In the genomic region with DNA sequence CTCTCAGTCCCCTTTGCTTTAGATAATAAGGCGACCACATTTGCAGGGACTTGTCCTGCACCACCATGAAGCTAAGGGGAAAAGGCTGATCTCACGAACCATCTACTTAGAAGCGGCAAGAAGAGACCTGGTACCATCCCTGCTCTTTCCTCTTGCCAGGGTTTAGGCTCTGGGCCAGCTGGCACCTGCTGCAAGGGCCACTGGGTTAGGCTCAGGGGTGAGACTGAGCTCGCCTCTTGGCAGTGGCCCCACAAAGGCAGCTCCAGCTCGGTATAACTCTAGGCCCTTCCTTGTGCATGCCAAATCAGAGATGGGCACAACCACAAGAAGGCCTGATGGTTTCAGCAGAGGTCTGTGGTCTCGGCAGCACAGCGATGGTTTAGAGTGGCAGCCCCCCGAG, we compare ENCODE assay signal across 10 mouse cellular contexts.
DNase-seq lines count a peak whose midpoint lies in the region; ATAC-seq and TF ChIP-seq lines count a peak whose summit lies in the region.
"Had no signal": no experiment of that assay in that cellular context is flagged by ENCODE, and none has a peak within 500 bp of the region (broad histone marks: within the 10 kb centered on the region; RNA-seq: fewer than 3 reads in every experiment).

No protein-coding gene starts in this region.

- H3K36me3 ChIP-seq in liver, adult 2 months (ENCODE audit: control insufficient read depth, insufficient read depth, low read length): no peaks in the 10 kb centered on the region
- H3K36me3 ChIP-seq in liver, postnatal 0 days (replicated peaks; ENCODE audit: insufficient read depth, low read length): no peaks in the 10 kb centered on the region
- no peaks in the 10 kb centered on the region for H3K36me3 ChIP-seq in heart, embryonic 13.5 days
- H3K36me3 ChIP-seq in hindbrain, embryonic 11.5 days (ENCODE audit: control insufficient read depth, insufficient read depth, low read length): no peaks in the 10 kb centered on the region
- H3K36me3 ChIP-seq: G1E had no signal

- no peak for TF ChIP-seq POLR2A in liver, adult 2 months (IDR thresholded peaks at IDR 0.05; ENCODE audit: extremely low read depth, insufficient read depth, low read length)

- H3K4me1 ChIP-seq in liver, adult 2 months (ENCODE audit: control insufficient read depth, insufficient read depth, low read length): peaks cover 5% of the 10 kb centered on the region
- H3K4me1 ChIP-seq in liver, postnatal 0 days (ENCODE audit: insufficient read depth): no peaks in the 10 kb centered on the region
- peaks cover 88% of the 10 kb centered on the region for H3K4me1 ChIP-seq in heart, embryonic 13.5 days
- no peaks in the 10 kb centered on the region for H3K4me1 ChIP-seq in hindbrain, embryonic 11.5 days (replicated peaks; ENCODE audit: control insufficient read depth, insufficient read depth, low read length)

- H3K4me2 ChIP-seq in liver, postnatal 0 days (ENCODE audit: low read depth, low read length): no peak overlapping the region
- no peak overlapping the region for H3K4me2 ChIP-seq in heart, embryonic 13.5 days
- H3K4me2 ChIP-seq in hindbrain, embryonic 11.5 days (replicated peaks; ENCODE audit: low read depth, low read length): no peak overlapping the region

- 54% methylated on average over 8 of the region's 8 CpGs for WGBS in liver, adult 2 months
- WGBS in liver, postnatal 0 days (ENCODE audit: insufficient replicate concordance): 86% methylated on average over 8 of the region's 8 CpGs
- WGBS in heart, embryonic 13.5 days: 64% methylated on average over 8 of the region's 8 CpGs
- WGBS in hindbrain, embryonic 11.5 days: 94% methylated on average over 8 of the region's 8 CpGs

- H3K9me3 ChIP-seq in liver, postnatal 0 days (ENCODE audit: low read length): no peaks in the 10 kb centered on the region
- H3K9me3 ChIP-seq in heart, embryonic 13.5 days: no peaks in the 10 kb centered on the region
- no peaks in the 10 kb centered on the region for H3K9me3 ChIP-seq in hindbrain, embryonic 11.5 days (ENCODE audit: control insufficient read depth, low read length)

- no peaks in the 10 kb centered on the region for H3K79me2 ChIP-seq in liver, adult 2 months (ENCODE audit: control insufficient read depth, insufficient read depth, low read length)

- TF ChIP-seq EP300 in liver, postnatal 0 days (IDR thresholded peaks at IDR 0.05; ENCODE audit: low read depth): no peak

- no peak overlapping the region for H3K27ac ChIP-seq in liver, adult 2 months (replicated peaks; ENCODE audit: insufficient read depth, low read depth, low read length)
- no peak overlapping the region for H3K27ac ChIP-seq in liver, postnatal 0 days (ENCODE audit: low read depth)
- peak overlapping the region; percentile 78 for H3K27ac ChIP-seq in heart, embryonic 13.5 days (replicated peaks)
- no peak overlapping the region for H3K27ac ChIP-seq in hindbrain, embryonic 11.5 days (ENCODE audit: low read depth, low read length)
- H3K27ac ChIP-seq: kidney, postnatal 0 days had no signal

- DNase-seq in liver, adult 2 months (ENCODE audit: extremely low read depth, low read depth, low spot score): peak; percentile 82
- no peak for DNase-seq in liver, postnatal 0 days
- peak; percentile 82 for DNase-seq in cerebellum, adult 8-10 months
- DNase-seq in ovary, postnatal 10 days (ENCODE audit: low spot score): peak; percentile 41
- no peak for DNase-seq in frontal cortex, postnatal 14 days (ENCODE audit: low spot score in 2 of 2)
- DNase-seq in spleen, postnatal 36 days (ENCODE audit: low spot score in 2 of 2): no peak
- DNase-seq in hindbrain, embryonic 11.5 days (ENCODE audit: low spot score): no peak

- H3K4me3 ChIP-seq in liver, adult 2 months (ENCODE audit: insufficient read depth, low read depth, low read length): no peak overlapping the region
- no peak overlapping the region for H3K4me3 ChIP-seq in liver, postnatal 0 days (ENCODE audit: low read depth, low read length)
- no peak overlapping the region for H3K4me3 ChIP-seq in heart, embryonic 13.5 days
- no peak overlapping the region for H3K4me3 ChIP-seq in hindbrain, embryonic 11.5 days (ENCODE audit: low read depth, low read length)

- H3K27me3 ChIP-seq in liver, adult 2 months (ENCODE audit: control insufficient read depth, insufficient read depth, low read length): no peaks in the 10 kb centered on the region
- H3K27me3 ChIP-seq in liver, postnatal 0 days (ENCODE audit: insufficient read depth, low read length): no peaks in the 10 kb centered on the region
- H3K27me3 ChIP-seq in heart, embryonic 13.5 days (replicated peaks): no peaks in the 10 kb centered on the region
- no peaks in the 10 kb centered on the region for H3K27me3 ChIP-seq in hindbrain, embryonic 11.5 days (ENCODE audit: control insufficient read depth, insufficient read depth, low read length)

- TF ChIP-seq CTCF in liver, adult 2 months (IDR thresholded peaks at IDR 0.05; ENCODE audit: low read depth, low read length): no peak
- no peak for TF ChIP-seq CTCF in liver, postnatal 0 days (IDR thresholded peaks at IDR 0.05; ENCODE audit: low read depth)

- no peak overlapping the region for H3K9ac ChIP-seq in liver, adult 2 months (ENCODE audit: low read depth, low read length)
- H3K9ac ChIP-seq in liver, postnatal 0 days (replicated peaks): no peak overlapping the region
- H3K9ac ChIP-seq in heart, embryonic 13.5 days: peak overlapping the region; percentile 47; the same call in 1 of the 2 replicates
- no peak overlapping the region for H3K9ac ChIP-seq in hindbrain, embryonic 11.5 days (ENCODE audit: low read depth, low read length)

- ATAC-seq in liver, postnatal 0 days: no peak
- ATAC-seq in heart, embryonic 13.5 days (ENCODE audit: extremely low read depth, insufficient number of reproducible peaks, low FRiP score, low TSS enrichment): no peak
- no peak for ATAC-seq in hindbrain, embryonic 11.5 days (ENCODE audit: low FRiP score)

Comparison
In these comparisons a context has a peak if more than half of its experiments do, and no peak if none do; other contexts are left out.
1. DNase-seq: peak in liver, adult 2 months (single experiment), cerebellum, adult 8-10 months (single experiment) and ovary, postnatal 10 days (single experiment); none in liver, postnatal 0 days (single experiment), frontal cortex, postnatal 14 days (0 of 2), spleen, postnatal 36 days (0 of 2) and hindbrain, embryonic 11.5 days (single experiment).